In the genomic region with DNA sequence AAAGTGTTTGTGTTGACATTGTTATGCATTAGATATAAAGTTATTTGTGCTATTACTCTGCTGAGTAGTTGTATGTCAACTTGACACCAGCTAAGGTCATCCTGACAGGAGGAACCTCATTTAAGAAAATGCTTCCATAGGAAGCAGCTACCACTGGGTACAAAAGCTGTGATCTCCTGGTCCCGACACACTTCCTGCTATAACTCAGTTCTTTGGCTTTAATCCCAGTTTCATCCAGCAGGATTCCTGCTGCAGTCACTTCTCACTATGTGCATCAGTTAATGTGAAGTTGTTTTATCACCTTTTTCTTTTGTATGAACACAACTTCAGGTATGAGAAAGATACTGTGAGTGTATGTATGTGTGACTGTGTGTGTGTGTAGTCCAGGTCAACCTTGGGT, we compare ENCODE assay signal across 20 mouse cellular contexts.
"Had no signal": no experiment of that assay in that cellular context is flagged by ENCODE, and none has a peak within 500 bp of the region (broad histone marks: within the 10 kb centered on the region; RNA-seq: fewer than 3 reads in every experiment).

No protein-coding gene starts in this region.

- H3K27ac ChIP-seq: liver, embryonic 12.5 days; liver, embryonic 14.5 days; midbrain, embryonic 10.5 days; midbrain, embryonic 12.5 days; neural tube, embryonic 13.5 days; neural tube, embryonic 15.5 days; stomach, embryonic 15.5 days; stomach, postnatal 0 days had no signal

- H3K4me3 ChIP-seq: liver, embryonic 12.5 days; midbrain, embryonic 10.5 days; midbrain, embryonic 12.5 days; myocyte; neural tube, embryonic 13.5 days; neural tube, embryonic 15.5 days; stomach, embryonic 15.5 days had no signal

- DNase-seq: lung, postnatal 4 days; midbrain, embryonic 14.5 days; retina, postnatal 1 day; right cerebral cortex, adult 18-20 months; right cerebral cortex, postnatal 25 days; right cerebral cortex, postnatal 4 days; spleen, adult 18-20 months; thymus, adult 2 months; thymus, postnatal 25 days; thymus, postnatal 4 days had no signal

- ATAC-seq: liver, embryonic 12.5 days; midbrain, embryonic 16.5 days had no signal

- H3K27me3 ChIP-seq: liver, embryonic 12.5 days; midbrain, embryonic 12.5 days; neural tube, embryonic 13.5 days; neural tube, embryonic 15.5 days; stomach, embryonic 15.5 days had no signal

- H3K9me3 ChIP-seq: liver, embryonic 12.5 days; midbrain, embryonic 12.5 days; neural tube, embryonic 15.5 days; stomach, embryonic 15.5 days had no signal

- H3K36me3 ChIP-seq: liver, embryonic 12.5 days; midbrain, embryonic 12.5 days; neural tube, embryonic 13.5 days; neural tube, embryonic 15.5 days; stomach, embryonic 15.5 days had no signal

- H3K4me2 ChIP-seq: liver, embryonic 12.5 days; midbrain, embryonic 12.5 days; neural tube, embryonic 13.5 days; neural tube, embryonic 15.5 days; stomach, embryonic 15.5 days had no signal

- H3K9ac ChIP-seq: liver, embryonic 12.5 days; liver, embryonic 14.5 days; midbrain, embryonic 12.5 days; neural tube, embryonic 13.5 days; neural tube, embryonic 15.5 days; stomach, embryonic 15.5 days had no signal
